Mouse (Mus musculus) brain, embryonic 14.5 days (tissue): ENCODE data around the gene Ccdc36. TPM values are rescaled to one million over a fixed set of nuclear protein-coding genes. Genes with fewer than 3 reads are reported as not detected.

Source experiments
- DNase-seq: peaks from one replicate; pipeline ENCODE4 v3.0.0-alpha.2; 2011; ENCODE audit warnings: low read depth
- CTCF ChIP-seq: fragments of 200-500 bp; IDR thresholded peaks from 2 replicates; pipeline ENCODE4 v1.5.1; 2012; ENCODE audit warnings: inconsistent platforms, mild to moderate bottlenecking, moderate library complexity, borderline replicate concordance; ENCODE audit not compliant: insufficient read depth, insufficient read length; ENCODE audit errors: extremely low read depth
- POLR2A ChIP-seq: fragments of 200-500 bp; IDR thresholded peaks from 2 replicates; pipeline ENCODE4 v1.6.1; 2012; ENCODE audit warnings: mild to moderate bottlenecking, inconsistent platforms, borderline replicate concordance; ENCODE audit not compliant: poor library complexity, insufficient read depth, insufficient read length, severe bottlenecking; ENCODE audit errors: extremely low read depth
- polyA plus RNA-seq: library from polyadenylated mRNA; depleted of rRNA; stranded (reverse); fragments of >200 nt; gene quantifications from 2 replicates; pipeline ENCODE4 v1.2.3, GENCODE M21; 2012; rRNA removed

Ccdc36 gene
- 1.4 and 1.5 TPM in 2 replicates for polyA plus RNA-seq

- no peak for TF ChIP-seq CTCF
- TF ChIP-seq POLR2A = no peak
- no peak for DNase-seq
These were observed at the start of gene Ccdc36 for GRCm38 (mm10) chr9:108428384-108428783. Ccdc36 (minus strand) TSS chr9:108428484.

DNA sequence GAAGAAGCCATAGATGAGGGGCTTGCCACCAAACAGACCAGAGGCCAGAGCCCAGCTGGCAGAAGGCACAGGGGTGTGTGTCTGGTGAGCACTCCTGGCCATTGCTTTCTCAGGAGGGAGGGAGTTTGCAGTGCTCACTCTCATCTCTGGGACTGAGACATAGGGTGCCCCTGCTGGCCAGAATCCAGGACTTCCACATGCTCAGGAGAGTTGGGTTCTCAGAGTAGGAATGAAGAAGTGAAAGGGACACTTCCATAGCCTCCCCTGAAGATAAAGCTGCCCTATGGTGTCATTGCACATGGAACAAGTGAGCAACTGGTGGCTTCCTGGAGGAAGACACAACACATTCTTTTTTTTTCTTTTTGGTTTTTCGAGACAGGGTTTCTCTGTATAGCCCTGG lies 46.2 kb upstream of the Ccdc36 start:
- no peak for DNase-seq
- no peak for TF ChIP-seq POLR2A
- TF ChIP-seq CTCF = no peak

- DNase-seq = no peak
- TF ChIP-seq POLR2A = no peak
- no peak for TF ChIP-seq CTCF
These were observed 41.6 kb upstream of the Ccdc36 start for GRCm38 (mm10) chr9:108469845-108470244.

DNA sequence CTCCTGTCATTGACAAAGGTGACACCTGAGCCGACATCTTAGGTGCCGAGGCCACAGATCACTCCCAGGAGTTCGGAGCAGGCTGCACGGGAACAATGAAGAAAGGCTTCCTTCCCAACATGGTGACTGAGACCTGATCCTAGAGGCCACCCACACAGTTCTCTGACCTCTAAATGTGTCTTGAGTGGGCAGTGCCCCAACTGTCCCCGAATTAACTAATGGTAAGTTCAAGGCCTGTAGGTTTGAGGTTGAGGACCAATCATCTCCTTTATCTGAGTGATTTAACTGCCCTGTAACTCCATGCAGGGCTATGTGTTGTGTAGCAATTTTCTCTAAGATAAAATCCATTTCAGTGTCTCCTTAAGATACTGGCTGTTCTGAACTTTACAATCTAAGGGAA lies 41.1 kb upstream of the Ccdc36 start:
- DNase-seq = no peak
- TF ChIP-seq POLR2A = no peak
- no peak for TF ChIP-seq CTCF

DNA sequence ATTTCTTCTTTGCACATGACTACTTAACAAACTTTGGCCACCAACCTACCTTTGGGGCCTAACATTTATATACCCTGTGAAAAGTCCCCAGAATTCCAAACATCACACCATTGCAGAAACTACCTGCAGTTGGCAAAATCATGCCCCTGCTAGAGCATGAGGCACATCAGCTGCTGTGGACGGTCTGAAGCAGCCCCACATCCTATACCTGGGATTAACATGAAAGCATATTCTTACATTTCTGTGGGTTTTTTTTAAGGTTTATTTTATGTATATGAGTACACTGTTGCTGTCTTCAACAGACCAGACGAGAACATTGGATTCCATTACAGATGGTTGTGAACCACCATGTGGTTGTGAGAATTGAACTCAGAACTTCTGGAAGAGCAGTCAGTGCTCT lies 37.9 kb upstream of the Ccdc36 start:
- no peak for DNase-seq
- TF ChIP-seq CTCF (no peak), POLR2A (no peak)

- TF ChIP-seq POLR2A (no peak), CTCF (no peak)
- no peak for DNase-seq
These were observed 35.4 kb upstream of the Ccdc36 start for GRCm38 (mm10) chr9:108463713-108464112.

DNA sequence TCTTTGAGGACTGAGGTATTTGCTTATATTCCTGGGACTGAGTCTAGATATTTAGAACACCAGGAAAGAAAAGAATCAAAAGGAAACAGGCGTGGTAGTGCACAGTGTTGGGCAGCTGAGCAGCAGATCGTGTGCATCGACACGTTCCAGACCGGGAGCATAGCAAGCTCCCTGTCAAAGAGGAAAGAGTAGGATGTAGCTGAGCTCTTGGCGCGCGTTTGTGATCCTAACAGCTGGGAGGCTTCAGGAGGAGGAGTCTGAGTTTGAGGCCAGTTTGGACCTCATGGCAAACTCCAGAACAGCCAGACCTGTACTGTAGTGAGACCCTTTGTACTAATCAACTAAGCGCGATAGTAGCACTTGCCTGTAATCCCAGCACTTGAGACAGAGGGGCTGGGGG lies 33.9 kb upstream of the Ccdc36 start:
- TF ChIP-seq POLR2A = no peak
- no peak for TF ChIP-seq CTCF
- DNase-seq = no peak

DNA sequence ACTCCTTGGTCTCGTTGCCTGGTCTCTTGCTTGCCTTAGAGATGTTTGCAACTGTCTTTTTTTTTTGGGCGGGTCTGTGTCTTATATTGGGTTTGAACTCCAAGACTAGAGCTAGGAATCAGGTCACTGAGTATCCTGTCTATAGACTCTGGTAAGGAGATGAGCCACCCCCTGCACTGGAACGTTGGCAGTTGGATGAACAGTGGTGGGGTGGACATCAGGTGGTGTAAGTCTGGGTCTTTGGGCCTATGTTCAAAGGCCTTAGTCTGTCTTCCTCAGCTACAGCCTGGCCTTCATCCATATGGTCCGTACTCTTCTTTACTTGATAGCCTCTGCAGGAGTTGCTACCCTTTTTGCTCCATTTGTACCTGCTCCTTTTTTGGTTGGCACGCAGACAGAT lies 33.4 kb upstream of the Ccdc36 start:
- no peak for TF ChIP-seq POLR2A
- TF ChIP-seq CTCF = no peak
- no peak for DNase-seq

DNA sequence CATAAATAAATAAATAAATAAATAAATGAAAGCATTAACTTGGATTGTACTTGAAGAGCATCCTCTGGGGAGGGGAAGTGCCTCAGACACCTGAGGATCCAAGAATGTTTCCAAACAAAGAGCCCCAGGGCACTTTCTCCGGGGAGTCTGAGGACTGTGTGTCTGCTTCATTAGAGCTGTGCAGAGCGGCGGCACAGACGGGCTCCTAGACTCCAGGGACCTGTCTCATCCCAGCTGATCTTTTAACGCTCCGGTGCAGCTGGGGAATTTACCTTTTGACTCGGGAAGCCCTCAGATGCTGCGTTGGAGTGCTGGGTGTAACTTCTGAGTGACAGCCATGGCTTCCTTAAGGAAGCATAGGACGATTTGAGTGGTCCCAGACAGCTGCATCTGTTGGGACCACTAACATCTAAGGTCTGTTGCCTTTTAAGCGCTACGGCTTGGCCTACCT lies 32.9 kb upstream of the Ccdc36 start, which contains the start of gene Klhdc8b:
Gene Klhdc8b, minus strand, starts transcription at position 401 of the 451 bp plus-strand sequence.
- TF ChIP-seq CTCF (no peak), POLR2A (no peak)
- peak; percentile 12 for DNase-seq

- TF ChIP-seq CTCF (no peak), POLR2A (peak; percentile 85)
- DNase-seq = peak; percentile 90
These were observed 32.3 kb upstream of the Ccdc36 start, which contains the start of gene Ccdc71 for GRCm38 (mm10) chr9:108460319-108461178. Ccdc71 (plus strand) TSS chr9:108460527.

GRCm38 (mm10) chr9:108459939-108460318 lies 31.6 kb upstream of the Ccdc36 start:
- no peak for TF ChIP-seq POLR2A
- no peak for TF ChIP-seq CTCF
- no peak for DNase-seq

DNA sequence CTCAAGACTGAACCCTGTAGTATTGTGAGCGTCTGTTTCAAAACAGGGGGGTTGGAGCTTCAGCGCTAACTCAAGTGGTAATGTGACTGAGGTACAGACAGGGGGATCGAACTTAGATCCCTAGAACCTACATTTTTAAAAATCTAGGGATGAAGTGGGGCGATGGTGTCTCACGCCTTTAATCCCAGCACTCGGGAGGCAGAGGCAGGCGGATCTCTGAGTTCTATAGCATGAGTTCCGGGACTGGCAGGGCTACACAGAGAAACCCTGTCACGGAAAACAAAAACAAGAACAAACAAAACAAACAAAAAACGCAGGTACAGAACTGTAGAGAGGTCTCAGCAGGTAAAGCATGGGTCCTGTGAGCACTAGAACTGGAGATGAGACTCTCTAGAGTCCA lies 28.7 kb upstream of the Ccdc36 start:
- no peak for TF ChIP-seq CTCF
- TF ChIP-seq POLR2A = no peak
- no peak for DNase-seq
